Mouse (Mus musculus) MEL (cell line): ENCODE data around the gene Eva1a. TPM values are rescaled to one million over a fixed set of nuclear protein-coding genes. Genes with fewer than 3 reads are reported as not detected.

Experiments used
- DNase-seq: peaks from one replicate; pipeline ENCODE4 v3.0.0; 2011; ENCODE audit warnings: low read depth, low spot score
- H3K27ac ChIP-seq: 2 replicates; pipeline ENCODE4 v1.5.1; 2012; ENCODE audit warnings: low read depth, mild to moderate bottlenecking, control low read depth, low read length, moderate library complexity; ENCODE audit not compliant: control insufficient read depth
- H3K27me3 ChIP-seq, 2 experiments: fragments of 150-350 bp in 1 of 2; sonication (generic) in 1 of 2; 2 replicates each; pipeline ENCODE4 v1.6.1; 2012; ENCODE audit warnings: low read length in 2 of 2, mild to moderate bottlenecking in 2 of 2, improper control_type of control experiment in 1 of 2, moderate library complexity in 1 of 2; ENCODE audit not compliant: insufficient read depth in 2 of 2, control insufficient read depth in 1 of 2
- H3K36me3 ChIP-seq, 2 experiments: 2 replicates each; pipeline ENCODE4 v1.6.1; 2012 to 2014; ENCODE audit warnings: low read length in 2 of 2, improper control_type of control experiment in 1 of 2, inconsistent platforms in 1 of 2, mild to moderate bottlenecking in 1 of 2; ENCODE audit not compliant: insufficient read depth in 2 of 2, control insufficient read depth in 1 of 2
- H3K4me1 ChIP-seq, 2 experiments: fragments of 150-350 bp in 1 of 2; sonication (generic) in 1 of 2; 2 replicates each; pipeline ENCODE4 v1.6.1; 2012; ENCODE audit warnings: low read length in 2 of 2, improper control_type of control experiment in 1 of 2, mild to moderate bottlenecking in 1 of 2; ENCODE audit not compliant: insufficient read depth in 2 of 2, control insufficient read depth in 1 of 2
- H3K4me3 ChIP-seq, 2 experiments: fragments of 150-350 bp in 1 of 2; sonication (generic) in 1 of 2; 2 replicates each; pipeline ENCODE4 v1.5.1; 2012; ENCODE audit warnings: low read depth in 2 of 2, low read length in 2 of 2, mild to moderate bottlenecking in 2 of 2, moderate library complexity in 2 of 2, control low read depth in 1 of 2, improper control_type of control experiment in 1 of 2; ENCODE audit not compliant: control insufficient read depth in 1 of 2, insufficient read depth in 1 of 2
- H3K79me2 ChIP-seq: 2 replicates; pipeline ENCODE4 v1.6.1; 2012; ENCODE audit warnings: mild to moderate bottlenecking, low read length, moderate library complexity; ENCODE audit not compliant: control insufficient read depth, poor library complexity, insufficient read depth
- H3K9ac ChIP-seq: 2 replicates; pipeline ENCODE4 v1.6.1; 2012; ENCODE audit warnings: low read depth, mild to moderate bottlenecking, control low read depth, low read length, moderate library complexity; ENCODE audit not compliant: control insufficient read depth, poor library complexity, severe bottlenecking
- H3K9me3 ChIP-seq: fragments of 150-350 bp; sonication (generic); replicated peaks from 2 replicates; pipeline ENCODE4 v1.6.1; 2012; ENCODE audit warnings: mild to moderate bottlenecking, low read length, improper control_type of control experiment, moderate library complexity; ENCODE audit not compliant: insufficient read depth
- BHLHE40 ChIP-seq: IDR thresholded peaks from 2 replicates; pipeline ENCODE4 v1.6.1; 2012; ENCODE audit warnings: low read depth, mild to moderate bottlenecking, inconsistent platforms, low read length, improper control_type of control experiment, borderline replicate concordance
- CHD1 ChIP-seq: IDR thresholded peaks from 2 replicates; pipeline ENCODE4 v1.6.1; 2012; ENCODE audit warnings: low read depth, mild to moderate bottlenecking, inconsistent platforms, low read length, improper control_type of control experiment
- E2F4 ChIP-seq: IDR thresholded peaks from 2 replicates; pipeline ENCODE4 v1.6.1; 2011; ENCODE audit warnings: low read depth, low read length, improper control_type of control experiment, borderline replicate concordance
- EP300 ChIP-seq, 2 experiments: IDR thresholded peaks; 2 replicates each; pipeline ENCODE4 v1.6.1; 2011; ENCODE audit warnings: improper control_type of control experiment in 2 of 2, low read length in 2 of 2, low read depth in 1 of 2, mild to moderate bottlenecking in 1 of 2
- JUND ChIP-seq: IDR thresholded peaks from 2 replicates; pipeline ENCODE4 v1.6.1; 2011; ENCODE audit warnings: low read depth, mild to moderate bottlenecking, improper control_type of control experiment, low read length
- MAZ ChIP-seq: IDR thresholded peaks from 2 replicates; pipeline ENCODE4 v1.6.1; 2012; ENCODE audit warnings: low read depth, mild to moderate bottlenecking, inconsistent platforms, low read length, improper control_type of control experiment
- MEF2A ChIP-seq: IDR thresholded peaks from 2 replicates; pipeline ENCODE4 v1.6.1; 2014; ENCODE audit warnings: low read depth, mild to moderate bottlenecking, inconsistent platforms, low read length, improper control_type of control experiment; ENCODE audit not compliant: poor library complexity, insufficient replicate concordance, severe bottlenecking; ENCODE audit errors: extremely low read depth
- MXI1 ChIP-seq: IDR thresholded peaks from 2 replicates; pipeline ENCODE4 v1.6.1; 2011; ENCODE audit warnings: mild to moderate bottlenecking, low read depth, low read length, improper control_type of control experiment
- MYC ChIP-seq: IDR thresholded peaks from 2 replicates; pipeline ENCODE4 v1.6.1; 2011; ENCODE audit warnings: low read depth, mild to moderate bottlenecking, low read length, improper control_type of control experiment, moderate library complexity
- NELFE ChIP-seq: IDR thresholded peaks from 2 replicates; pipeline ENCODE4 v1.6.1; 2011; ENCODE audit warnings: low read depth, low read length, improper control_type of control experiment
- POLR2AphosphoS5 ChIP-seq: IDR thresholded peaks from 2 replicates; pipeline ENCODE4 v1.6.1; 2012; ENCODE audit warnings: low read depth, borderline replicate concordance, mild to moderate bottlenecking, inconsistent platforms, low read length, moderate library complexity, mixed read lengths
- RCOR1 ChIP-seq: IDR thresholded peaks from 2 replicates; pipeline ENCODE4 v1.6.1; 2012; ENCODE audit warnings: low read depth, mild to moderate bottlenecking, inconsistent platforms, low read length, improper control_type of control experiment
- TAL1 ChIP-seq: IDR thresholded peaks from 2 replicates; pipeline ENCODE4 v1.6.1; 2012; ENCODE audit warnings: mild to moderate bottlenecking, inconsistent platforms, low read length, moderate library complexity, mixed read lengths
- TBP ChIP-seq: IDR thresholded peaks from 2 replicates; pipeline ENCODE4 v1.8.0; 2011; ENCODE audit warnings: low read depth, low read length, improper control_type of control experiment
- TCF12 ChIP-seq: IDR thresholded peaks from 2 replicates; pipeline ENCODE4 v1.6.1; 2014; ENCODE audit warnings: low read depth, mild to moderate bottlenecking, inconsistent platforms, low read length, improper control_type of control experiment, moderate library complexity
- ZMIZ1 ChIP-seq: IDR thresholded peaks from 2 replicates; pipeline ENCODE4 v1.6.1; 2012; ENCODE audit warnings: low read depth, mild to moderate bottlenecking, inconsistent platforms, low read length, improper control_type of control experiment, moderate library complexity
- ZNF384 ChIP-seq: IDR thresholded peaks from 2 replicates; pipeline ENCODE4 v1.6.1; 2012; ENCODE audit warnings: low read depth, mild to moderate bottlenecking, inconsistent platforms, low read length, improper control_type of control experiment
- polyA plus RNA-seq, 2 experiments: library from polyadenylated mRNA; stranded (reverse) in 1 of 2; unstranded in 1 of 2; fragments of >175 nt in 1 of 2; fragments of >200 nt in 1 of 2; gene quantifications; 2 replicates each; pipeline versions ENCODE4 v1.2.1 to v1.2.4; 2012; ENCODE audit warnings: low replicate concordance in 2 of 2, low read depth in 1 of 2; ENCODE audit not compliant: insufficient read length in 2 of 2, insufficient read depth in 1 of 2, missing spikeins in 1 of 2
- total RNA-seq: library from RNA; depleted of rRNA; stranded (reverse); fragments of 300-350 nt; gene quantifications from 2 replicates; pipeline ENCODE4 v1.2.3, GENCODE M21; 2012

Gene Eva1a
- total and polyA plus RNA-seq, 3 experiments = not detected

DNA sequence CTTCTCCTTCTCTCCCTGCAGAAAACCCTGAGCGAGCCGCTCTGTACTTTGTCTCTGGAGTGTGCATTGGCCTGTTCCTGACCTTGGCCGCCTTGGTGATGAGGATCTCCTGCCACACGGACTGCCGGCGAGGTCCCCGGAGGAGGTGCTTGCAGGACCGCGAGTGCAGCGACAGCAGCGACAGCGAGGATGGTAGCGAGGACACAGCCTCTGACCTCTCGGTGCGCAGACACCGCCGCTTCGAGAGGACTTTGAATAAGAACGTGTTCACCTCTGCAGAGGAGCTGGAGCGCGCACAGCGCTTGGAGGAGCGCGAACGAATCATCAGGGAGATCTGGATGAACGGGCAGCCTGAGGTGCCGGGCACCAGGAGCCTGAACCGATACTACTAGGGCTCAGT lies 50.9 kb downstream of the Eva1a start:
- no peaks in the 10 kb centered on the region for H3K36me3 ChIP-seq
- H3K27ac ChIP-seq = no peak overlapping the region
- TF ChIP-seq MAZ (no peak), TBP (no peak), TAL1 (no peak), NELFE (no peak), BHLHE40 (no peak), TCF12 (no peak)
- H3K27me3 ChIP-seq = no peaks in the 10 kb centered on the region
- H3K4me1 ChIP-seq = no peaks in the 10 kb centered on the region
- H3K79me2 ChIP-seq = no peaks in the 10 kb centered on the region
- no peaks in the 10 kb centered on the region for H3K9me3 ChIP-seq
- no peak overlapping the region for H3K4me3 ChIP-seq
- no peak for DNase-seq
- no peak overlapping the region for H3K9ac ChIP-seq

DNA sequence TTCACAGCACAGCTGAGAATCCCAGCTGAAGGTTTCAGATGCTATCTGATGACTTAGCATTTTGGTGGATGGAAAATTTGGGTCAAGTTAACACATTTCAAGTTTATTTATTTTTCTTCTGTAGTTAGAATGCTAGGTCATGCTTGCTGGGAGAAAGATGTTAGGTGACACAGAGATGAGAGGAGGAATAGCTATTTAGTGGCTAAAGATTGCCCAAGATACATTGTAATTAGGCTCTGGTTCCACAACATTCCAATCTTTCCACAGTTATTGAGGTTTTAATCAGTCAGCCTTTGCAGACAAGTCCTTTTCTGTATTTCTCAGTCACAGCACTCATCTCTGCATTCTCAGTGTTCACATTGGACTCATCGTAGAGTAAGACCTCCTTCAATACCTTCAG lies 56.9 kb downstream of the Eva1a start:
- TF ChIP-seq EP300 (IDR thresholded peaks at IDR 0.05; ENCODE audit: low read depth in 1 of 2, low read length in 2 of 2) (no peak), MEF2A (no peak), NELFE (no peak), MYC (no peak), E2F4 (no peak), TAL1 (no peak)

DNA sequence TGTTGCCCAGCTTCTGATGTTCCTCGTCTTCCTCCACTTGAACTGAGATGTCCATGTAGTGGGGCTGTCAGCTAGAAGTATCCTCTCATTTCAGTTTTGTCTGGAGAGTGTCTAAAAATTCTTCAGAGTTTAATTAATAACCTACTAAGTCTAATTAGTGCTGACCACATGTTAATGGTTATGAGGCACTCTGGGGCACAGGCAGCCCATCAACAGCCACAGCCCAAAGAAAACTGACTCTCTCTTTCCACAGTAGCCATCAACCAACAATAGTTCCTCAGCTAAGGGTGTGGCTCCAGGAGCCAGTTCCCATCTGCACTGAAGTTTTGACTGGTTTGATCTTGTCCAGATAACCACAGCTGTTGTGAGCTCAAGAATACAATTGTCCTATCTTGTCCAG lies 57.6 kb downstream of the Eva1a start:
- Histone ChIP-seq H3K79me2 (no peaks in the 10 kb centered on the region), H3K27me3 (no peaks in the 10 kb centered on the region), H3K9me3 (no peaks in the 10 kb centered on the region), H3K4me3 (no peak overlapping the region), H3K9ac (no peak overlapping the region), H3K4me1 (no peaks in the 10 kb centered on the region), H3K27ac (no peak overlapping the region), H3K36me3 (no peaks in the 10 kb centered on the region)
- TF ChIP-seq ZNF384 (no peak), POLR2AphosphoS5 (no peak), JUND (no peak), CHD1 (no peak), MXI1 (no peak), RCOR1 (no peak), ZMIZ1 (no peak)
- DNase-seq = no peak

More for the DNA sequence above, 56.9 kb downstream of the Eva1a start:
- H3K9me3 ChIP-seq = no peaks in the 10 kb centered on the region
- no peak overlapping the region for H3K9ac ChIP-seq
- no peaks in the 10 kb centered on the region for H3K4me1 ChIP-seq
- no peak overlapping the region for H3K27ac ChIP-seq
- H3K27me3 ChIP-seq = no peaks in the 10 kb centered on the region
- H3K79me2 ChIP-seq = no peaks in the 10 kb centered on the region
- no peaks in the 10 kb centered on the region for H3K36me3 ChIP-seq
- no peak for DNase-seq
- no peak overlapping the region for H3K4me3 ChIP-seq
